Mouse (Mus musculus) embryonic facial prominence, embryonic 14.5 days (tissue): Measurements from ENCODE around the gene 1700086D15Rik. TPM values are rescaled to one million over a fixed set of nuclear protein-coding genes. Genes with fewer than 3 reads are reported as not detected.

Source experiments
- polyA plus RNA-seq: library from polyadenylated mRNA; unstranded; fragments of >200 nt; fragmentation: Nextera tagmentation; extraction: Ambion mirVana; gene quantifications from 2 replicates; pipeline ENCODE4 v1.2.1, GENCODE M21; 2014

1700086D15Rik gene
- polyA plus RNA-seq, 1 experiment from 2014 or later = not detected

Other genes with a start within 250 kb of the 1700086D15Rik start
- gene Elac2, start 180.9 kb downstream of the 1700086D15Rik start, polyA plus RNA-seq = 23.9 and 25.8 TPM in 2 replicates
- 7.6 and 8.1 TPM in 2 replicates for gene Arhgap44, start 3.1 kb upstream of the 1700086D15Rik start, polyA plus RNA-seq
- gene Myocd, start 110.1 kb upstream of the 1700086D15Rik start, polyA plus RNA-seq = 1.5 and 2.9 TPM in 2 replicates